Mouse (Mus musculus) heart, embryonic 14.5 days (tissue): ENCODE measurements around the gene Pla2g6. TPM values are rescaled to one million over a fixed set of nuclear protein-coding genes. Genes with fewer than 3 reads are reported as not detected.

Experiments used
- ATAC-seq: fragments of 200-750 bp; cut with Nextera tagmentation; 2 replicates; pipeline ENCODE4 v1.8.0; 2017; ENCODE audit warnings: low read depth, moderate TSS enrichment; ENCODE audit not compliant: insufficient number of reproducible peaks, insufficient read depth, low FRiP score
- H3K27ac ChIP-seq, 2 experiments: fragments of 200-500 bp in 1 of 2; fragments of 300-500 bp in 1 of 2; sonication (generic) in 1 of 2; replicated peaks in 1 of 2; 2 replicates each; pipeline ENCODE4 v1.5.1; 2012 to 2014; ENCODE audit warnings: low read depth in 2 of 2, low read length in 2 of 2, control low read depth in 1 of 2, mild to moderate bottlenecking in 1 of 2, mixed read lengths in 1 of 2; ENCODE audit not compliant: control insufficient read depth in 1 of 2, insufficient read depth in 1 of 2
- H3K27me3 ChIP-seq: fragments of 300-500 bp; sonication (generic); 2 replicates; pipeline ENCODE4 v1.6.1; 2014; ENCODE audit warnings: mild to moderate bottlenecking, low read length, control low read depth; ENCODE audit not compliant: control insufficient read depth, insufficient read depth
- H3K36me3 ChIP-seq: fragments of 300-500 bp; sonication (generic); 2 replicates; pipeline ENCODE4 v1.6.1; 2014; ENCODE audit warnings: mild to moderate bottlenecking, control low read depth, low read length, mixed read lengths; ENCODE audit not compliant: control insufficient read depth, insufficient read depth
- H3K4me1 ChIP-seq, 2 experiments: fragments of 200-500 bp in 1 of 2; fragments of 300-500 bp in 1 of 2; sonication (generic) in 1 of 2; 2 replicates each; pipeline ENCODE4 v1.6.1; 2012 to 2014; ENCODE audit warnings: low read length in 2 of 2, control low read depth in 1 of 2, mixed read lengths in 1 of 2; ENCODE audit not compliant: control insufficient read depth in 2 of 2, insufficient read depth in 2 of 2
- H3K4me2 ChIP-seq: fragments of 300-500 bp; sonication (generic); 2 replicates; pipeline ENCODE4 v1.6.1; 2014; ENCODE audit warnings: mild to moderate bottlenecking, low read length
- H3K4me3 ChIP-seq, 2 experiments: fragments of 200-500 bp in 1 of 2; fragments of 300-500 bp in 1 of 2; sonication (generic) in 1 of 2; 2 replicates each; pipeline ENCODE4 v1.5.1; 2012 to 2014; ENCODE audit warnings: low read length in 2 of 2, mild to moderate bottlenecking in 2 of 2, control low read depth in 1 of 2, low read depth in 1 of 2, moderate library complexity in 1 of 2; ENCODE audit not compliant: control insufficient read depth in 1 of 2, insufficient read depth in 1 of 2
- H3K9ac ChIP-seq: fragments of 300-500 bp; sonication (generic); 2 replicates; pipeline ENCODE4 v1.6.1; 2014; ENCODE audit warnings: mild to moderate bottlenecking, low read length
- H3K9me3 ChIP-seq: fragments of 300-500 bp; sonication (generic); 2 replicates; pipeline ENCODE4 v1.6.1; 2016; ENCODE audit warnings: low read length, control low read depth; ENCODE audit not compliant: control insufficient read depth
- WGBS: fragments of 180-500 bp; shearing (Covaris S2); extraction: QIAGEN DNeasy Blood & Tissue Kit; methylation state at CpG from one replicate; pipeline ENCODE4 v1.1.7; 2014; 5-methylcytosine and 5-hydroxymethylcytosine counted together
- polyA plus RNA-seq: library from polyadenylated mRNA; unstranded; fragments of >200 nt; fragmentation: Nextera tagmentation; extraction: Ambion mirVana; gene quantifications from 2 replicates; pipeline ENCODE4 v1.2.1, GENCODE M21; 2014

Pla2g6 gene
- polyA plus RNA-seq, 1 experiment from 2014 or later, result 11.7 TPM

- H3K4me1 ChIP-seq, result peaks cover 37 to 51% of the 10 kb centered on the region in 2 experiments
- no peak overlapping the region for H3K9ac ChIP-seq
- H3K4me3 ChIP-seq, result peak overlapping the region in 1 of 2 experiments; percentile 48; a peak in 1 of 4 replicates
- peak overlapping the region; percentile 99 for H3K4me2 ChIP-seq
- no peaks in the 10 kb centered on the region for H3K27me3 ChIP-seq
- WGBS, result 37% methylated on average over 12 of the region's 12 CpGs
- no peaks in the 10 kb centered on the region for H3K9me3 ChIP-seq
- peak overlapping the region; percentile 6 to 71; a peak in 3 of 4 replicates for H3K27ac ChIP-seq
- peaks cover 22% of the 10 kb centered on the region for H3K36me3 ChIP-seq
- ATAC-seq, result no peak
These were observed 29.9 kb upstream of the Pla2g6 start for GRCm38 (mm10) chr15:79357974-79358690.

GRCm38 (mm10) chr15:79357036-79357911 lies 29.1 kb upstream of the Pla2g6 start:
- ATAC-seq, result peak; percentile 81
- H3K27ac ChIP-seq, result peak overlapping the region; percentile 60 to 71; a peak in 3 of 4 replicates
- H3K27me3 ChIP-seq, result no peaks in the 10 kb centered on the region
- H3K4me1 ChIP-seq, result peaks cover 37 to 52% of the 10 kb centered on the region in 2 experiments
- H3K9ac ChIP-seq, result peak overlapping the region; percentile 73
- peak overlapping the region; percentile 99 for H3K4me2 ChIP-seq
- peaks cover 14% of the 10 kb centered on the region for H3K36me3 ChIP-seq
- 1% methylated on average over 73 of the region's 77 CpGs for WGBS
- no peaks in the 10 kb centered on the region for H3K9me3 ChIP-seq
- H3K4me3 ChIP-seq, result peak overlapping the region; percentile 48 to 56

GRCm38 (mm10) chr15:79356481-79356880 lies 28.3 kb upstream of the Pla2g6 start:
- H3K9me3 ChIP-seq, result no peaks in the 10 kb centered on the region
- H3K27ac ChIP-seq, result no peak overlapping the region
- peak overlapping the region; percentile 48 to 56 for H3K4me3 ChIP-seq
- ATAC-seq, result no peak
- peaks cover 6% of the 10 kb centered on the region for H3K36me3 ChIP-seq
- H3K4me1 ChIP-seq, result peaks cover 39 to 55% of the 10 kb centered on the region in 2 experiments
- H3K27me3 ChIP-seq, result no peaks in the 10 kb centered on the region
- H3K9ac ChIP-seq, result peak overlapping the region; percentile 73
- peak overlapping the region; percentile 99 for H3K4me2 ChIP-seq
- 60% methylated on average over 8 of the region's 8 CpGs for WGBS

GRCm38 (mm10) chr15:79354619-79355018 lies 26.4 kb upstream of the Pla2g6 start:
- Histone ChIP-seq H3K36me3 (no peaks in the 10 kb centered on the region), H3K9ac (no peak overlapping the region), H3K4me2 (no peak overlapping the region), H3K4me3 (no peak overlapping the region), H3K4me1 (peaks cover 32 to 44% of the 10 kb centered on the region in 2 experiments), H3K9me3 (no peaks in the 10 kb centered on the region), H3K27ac (no peak overlapping the region), H3K27me3 (no peaks in the 10 kb centered on the region)
- ATAC-seq, result no peak
- 74% methylated on average over 4 of the region's 4 CpGs for WGBS

- H3K36me3 ChIP-seq, result no peaks in the 10 kb centered on the region
- H3K27ac ChIP-seq, result no peak overlapping the region
- peaks cover 32 to 45% of the 10 kb centered on the region in 2 experiments for H3K4me1 ChIP-seq
- no peak overlapping the region for H3K9ac ChIP-seq
- no peaks in the 10 kb centered on the region for H3K27me3 ChIP-seq
- no peak overlapping the region for H3K4me2 ChIP-seq
- 83% methylated on average over 5 of the region's 5 CpGs for WGBS
- H3K9me3 ChIP-seq, result no peaks in the 10 kb centered on the region
- no peak overlapping the region for H3K4me3 ChIP-seq
- no peak for ATAC-seq
These were observed 25.6 kb upstream of the Pla2g6 start for GRCm38 (mm10) chr15:79353690-79354305.

- no peak for ATAC-seq
- Histone ChIP-seq H3K4me2 (no peak overlapping the region), H3K27ac (no peak overlapping the region), H3K9me3 (no peaks in the 10 kb centered on the region), H3K36me3 (no peaks in the 10 kb centered on the region), H3K9ac (no peak overlapping the region; the same call in 1 of the 2 replicates), H3K4me3 (no peak overlapping the region), H3K27me3 (no peaks in the 10 kb centered on the region), H3K4me1 (peaks cover 31 to 41% of the 10 kb centered on the region in 2 experiments)
- 74% methylated on average over 6 of the region's 6 CpGs for WGBS
These were observed 24.3 kb upstream of the Pla2g6 start for GRCm38 (mm10) chr15:79352479-79352878.

GRCm38 (mm10) chr15:79351331-79351767 lies 23.2 kb upstream of the Pla2g6 start:
- peak overlapping the region; percentile 30; the same call in 1 of the 2 replicates for H3K9ac ChIP-seq
- H3K27ac ChIP-seq, result peak overlapping the region; percentile 57 to 77; a peak in 3 of 4 replicates
- H3K4me1 ChIP-seq, result peaks cover 21 to 34% of the 10 kb centered on the region in 2 experiments
- no peaks in the 10 kb centered on the region for H3K36me3 ChIP-seq
- 0 out of 2 replicates have a peak, but pooled peaks have one; percentile 5 for ATAC-seq
- no peaks in the 10 kb centered on the region for H3K27me3 ChIP-seq
- H3K4me2 ChIP-seq, result peak overlapping the region; percentile 46
- no peaks in the 10 kb centered on the region for H3K9me3 ChIP-seq
- peak overlapping the region in 1 of 2 experiments; percentile 9; a peak in 1 of 4 replicates for H3K4me3 ChIP-seq
- WGBS, result 28% methylated on average over 15 of the region's 15 CpGs
